Mouse (Mus musculus) limb, embryonic 13.5 days (tissue): Measurements from ENCODE around the gene B3galnt2. TPM values are rescaled to one million over a fixed set of nuclear protein-coding genes. Genes with fewer than 3 reads are reported as not detected.
"Not testable (repeated sequence)": the region's sequence is repeated elsewhere in the genome, so short reads cannot be mapped to it uniquely, and the experiment has no call there.

Source experiments
- ATAC-seq: fragments of 200-750 bp; cut with Nextera tagmentation; 2 replicates; pipeline ENCODE4 v1.8.0; 2017; ENCODE audit warnings: low read depth, moderate number of reproducible peaks, moderate TSS enrichment; ENCODE audit not compliant: low FRiP score
- H3K27ac ChIP-seq: fragments of 300-500 bp; sonication (generic); 2 replicates; pipeline ENCODE4 v1.5.1; 2015; ENCODE audit warnings: inconsistent platforms, mild to moderate bottlenecking, moderate library complexity
- H3K27me3 ChIP-seq: fragments of 300-500 bp; sonication (generic); 2 replicates; pipeline ENCODE4 v1.6.1; 2015; ENCODE audit warnings: mild to moderate bottlenecking, inconsistent platforms
- H3K36me3 ChIP-seq: fragments of 300-500 bp; sonication (generic); 2 replicates; pipeline ENCODE4 v1.6.1; 2015; ENCODE audit warnings: inconsistent platforms, mild to moderate bottlenecking, moderate library complexity
- H3K4me1 ChIP-seq: fragments of 300-500 bp; sonication (generic); 2 replicates; pipeline ENCODE4 v1.6.1; 2015; ENCODE audit warnings: inconsistent platforms
- H3K4me2 ChIP-seq: fragments of 300-500 bp; sonication (generic); replicated peaks from 2 replicates; pipeline ENCODE4 v1.6.1; 2015; ENCODE audit warnings: inconsistent platforms, mild to moderate bottlenecking, moderate library complexity
- H3K4me3 ChIP-seq: fragments of 300-500 bp; sonication (generic); 2 replicates; pipeline ENCODE4 v1.5.1; 2015; ENCODE audit warnings: moderate library complexity, mild to moderate bottlenecking, inconsistent platforms
- H3K9ac ChIP-seq: fragments of 300-500 bp; sonication (generic); 2 replicates; pipeline ENCODE4 v1.6.1; 2015; ENCODE audit warnings: mild to moderate bottlenecking, inconsistent platforms
- H3K9me3 ChIP-seq: fragments of 300-500 bp; sonication (generic); 2 replicates; pipeline ENCODE4 v1.6.1; 2016; ENCODE audit warnings: inconsistent platforms
- WGBS: fragments of 180-500 bp; shearing (Covaris S2); methylation state at CpG from one replicate; pipeline ENCODE4 v1.1.7; 2015; 5-methylcytosine and 5-hydroxymethylcytosine counted together
- polyA plus RNA-seq: library from polyadenylated mRNA; unstranded; fragments of >200 nt; fragmentation: Nextera tagmentation; extraction: Ambion mirVana; gene quantifications from 2 replicates; pipeline ENCODE4 v1.2.1, GENCODE M21; 2015

B3galnt2 gene
- polyA plus RNA-seq, 1 experiment from 2014 or later, result 45.5 TPM

DNA sequence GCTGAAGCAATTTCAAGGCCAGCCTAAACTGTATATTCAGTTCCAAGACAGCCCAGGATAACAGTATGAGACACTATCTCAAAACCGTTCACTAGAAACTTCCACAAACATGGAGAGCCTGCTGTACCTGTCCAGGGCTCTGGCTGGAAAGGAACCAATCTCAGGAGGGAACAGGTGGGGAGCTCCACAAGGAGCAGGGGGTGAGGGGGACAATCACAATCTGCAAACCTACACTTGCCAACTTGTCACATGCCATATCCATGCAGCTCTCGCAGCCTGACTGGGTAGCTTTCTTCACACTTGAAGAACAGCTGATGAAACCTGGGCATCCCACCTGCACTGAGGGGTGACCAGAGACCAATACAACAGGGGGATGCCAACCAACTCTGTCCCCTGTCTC is 59.7 kb downstream of the B3galnt2 start:
- no peaks in the 10 kb centered on the region for H3K9me3 ChIP-seq
- no peaks in the 10 kb centered on the region for H3K4me1 ChIP-seq
- no peak for ATAC-seq
- H3K36me3 ChIP-seq, result peaks cover 70% of the 10 kb centered on the region
- no peaks in the 10 kb centered on the region for H3K27me3 ChIP-seq
- no peak overlapping the region for H3K4me3 ChIP-seq
- no peak overlapping the region for H3K27ac ChIP-seq
- H3K9ac ChIP-seq, result no peak overlapping the region
- 84% methylated on average over 2 of the region's 2 CpGs for WGBS
- H3K4me2 ChIP-seq, result no peak overlapping the region

DNA sequence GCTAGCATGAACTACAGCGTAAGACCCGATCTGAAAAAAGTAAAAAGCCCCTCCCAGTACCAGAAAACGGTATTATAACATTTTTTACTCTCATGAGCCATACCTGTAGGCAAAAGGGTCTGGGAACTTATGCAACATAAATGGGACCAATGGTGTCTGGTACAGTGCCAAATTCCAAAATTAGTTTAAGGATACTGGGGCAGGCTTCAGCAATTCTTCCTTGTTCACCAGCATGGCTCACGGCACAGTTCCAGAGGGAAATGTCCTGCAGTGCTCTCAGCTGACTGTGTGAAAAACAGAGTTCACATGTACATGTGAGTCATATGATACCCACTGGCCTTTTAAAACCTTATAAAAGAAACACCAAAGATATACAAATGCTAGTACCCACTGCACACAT is 60.3 kb downstream of the B3galnt2 start:
- Histone ChIP-seq H3K4me2 (no peak overlapping the region), H3K36me3 (peaks cover 72% of the 10 kb centered on the region), H3K27me3 (no peaks in the 10 kb centered on the region), H3K27ac (no peak overlapping the region), H3K4me1 (no peaks in the 10 kb centered on the region), H3K4me3 (no peak overlapping the region), H3K9me3 (no peaks in the 10 kb centered on the region), H3K9ac (no peak overlapping the region)
- WGBS, result 83% methylated on average over 4 of the region's 4 CpGs
- no peak for ATAC-seq

DNA sequence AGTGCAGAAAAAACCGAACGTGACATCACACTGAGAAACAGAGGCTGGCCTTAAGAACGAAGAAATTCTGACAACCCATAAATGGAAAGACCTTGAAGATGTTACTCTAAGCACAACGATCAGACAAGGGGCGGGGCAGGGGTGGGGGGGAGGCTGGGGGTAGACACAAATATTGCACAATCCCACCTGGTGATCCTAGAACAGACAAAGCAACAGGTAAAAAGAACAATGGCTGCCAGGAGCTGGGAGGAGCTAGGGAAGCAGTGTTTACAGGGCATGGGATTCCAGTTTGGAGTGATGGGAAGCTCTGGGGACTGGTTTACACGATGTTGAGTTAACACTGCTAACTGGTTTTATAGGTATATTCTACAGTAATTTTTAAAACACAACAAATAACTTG is 61.3 kb downstream of the B3galnt2 start:
- peaks cover 69% of the 10 kb centered on the region for H3K36me3 ChIP-seq

GRCm38 (mm10) chr13:14018283-14018682 is 64.0 kb downstream of the B3galnt2 start:
- no peaks in the 10 kb centered on the region for H3K9me3 ChIP-seq
- H3K4me2 ChIP-seq, result no peak overlapping the region
- no peaks in the 10 kb centered on the region for H3K4me1 ChIP-seq
- no peak overlapping the region for H3K27ac ChIP-seq
- no peak overlapping the region for H3K4me3 ChIP-seq
- no peaks in the 10 kb centered on the region for H3K27me3 ChIP-seq
- H3K9ac ChIP-seq, result no peak overlapping the region
- no peak for ATAC-seq
- peaks cover 47% of the 10 kb centered on the region for H3K36me3 ChIP-seq

More for the DNA sequence above, 61.3 kb downstream of the B3galnt2 start:
- Histone ChIP-seq H3K4me1 (no peaks in the 10 kb centered on the region), H3K9me3 (no peaks in the 10 kb centered on the region), H3K4me2 (no peak overlapping the region), H3K9ac (no peak overlapping the region), H3K4me3 (no peak overlapping the region), H3K27me3 (no peaks in the 10 kb centered on the region), H3K27ac (no peak overlapping the region)
- ATAC-seq, result no peak
- 90% methylated on average over 6 of the region's 6 CpGs for WGBS

- Histone ChIP-seq H3K27ac (no peak overlapping the region), H3K9ac (no peak overlapping the region), H3K4me3 (no peak overlapping the region), H3K4me1 (no peaks in the 10 kb centered on the region), H3K9me3 (no peaks in the 10 kb centered on the region), H3K36me3 (peaks cover 43% of the 10 kb centered on the region), H3K4me2 (no peak overlapping the region), H3K27me3 (no peaks in the 10 kb centered on the region)
- no peak for ATAC-seq
- WGBS, result 90% methylated on average over 3 of the region's 3 CpGs
These were observed 64.6 kb downstream of the B3galnt2 start for GRCm38 (mm10) chr13:14018852-14019251.

DNA sequence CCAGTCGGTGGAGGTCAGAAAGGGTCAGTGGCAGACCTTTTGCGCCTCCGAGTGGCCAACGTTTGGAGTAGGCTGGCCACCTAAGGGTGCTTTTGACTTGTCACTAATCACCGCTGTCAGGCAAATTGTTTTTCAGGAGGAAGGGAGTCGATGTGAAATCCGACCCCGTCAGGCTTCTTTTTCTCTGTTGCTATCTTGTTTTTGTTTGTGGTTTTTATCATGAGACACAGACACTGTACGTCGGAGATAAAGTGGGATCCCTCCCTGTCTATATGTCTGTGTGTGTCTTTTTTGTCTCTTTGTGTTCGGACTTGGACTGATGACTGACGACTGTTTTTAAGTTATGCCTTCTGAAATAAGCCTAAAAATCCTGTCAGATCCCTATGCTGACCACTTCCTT is 67.1 kb downstream of the B3galnt2 start:
- 80% methylated on average over 11 of the region's 12 CpGs for WGBS

DNA sequence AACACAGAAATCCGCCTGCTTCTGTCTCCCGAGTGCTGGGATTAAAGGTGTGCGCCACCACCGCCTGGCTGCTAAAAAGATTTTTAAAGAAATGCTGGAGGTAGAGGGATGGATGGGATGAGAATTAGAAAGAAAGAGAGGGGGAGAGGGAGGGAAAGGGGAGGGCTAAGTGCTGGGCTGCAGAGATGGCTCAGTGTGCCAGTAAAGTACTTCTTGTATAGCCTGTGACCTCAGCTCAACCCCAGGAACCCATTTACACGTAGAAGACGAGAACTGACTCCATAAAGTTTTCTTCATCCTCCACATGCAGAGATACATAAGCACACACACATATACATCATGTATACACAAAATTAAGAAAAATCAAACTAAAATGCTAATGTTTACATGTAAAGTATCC is 71.3 kb downstream of the B3galnt2 start:
- ATAC-seq, result no peak
- Histone ChIP-seq H3K4me2 (no peak overlapping the region), H3K9ac (no peak overlapping the region), H3K27ac (no peak overlapping the region), H3K36me3 (peaks cover 37% of the 10 kb centered on the region), H3K9me3 (no peaks in the 10 kb centered on the region), H3K4me3 (no peak overlapping the region), H3K4me1 (no peaks in the 10 kb centered on the region), H3K27me3 (no peaks in the 10 kb centered on the region)
- WGBS, result 90% methylated on average over 6 of the region's 6 CpGs

More for the DNA sequence above, 67.1 kb downstream of the B3galnt2 start:
- not testable (repeated sequence) for H3K4me3 ChIP-seq, H3K27me3 ChIP-seq, ATAC-seq, H3K27ac ChIP-seq, H3K4me1 ChIP-seq, H3K9ac ChIP-seq, H3K9me3 ChIP-seq, H3K4me2 ChIP-seq
- H3K36me3 ChIP-seq, result peaks cover 36% of the 10 kb centered on the region

DNA sequence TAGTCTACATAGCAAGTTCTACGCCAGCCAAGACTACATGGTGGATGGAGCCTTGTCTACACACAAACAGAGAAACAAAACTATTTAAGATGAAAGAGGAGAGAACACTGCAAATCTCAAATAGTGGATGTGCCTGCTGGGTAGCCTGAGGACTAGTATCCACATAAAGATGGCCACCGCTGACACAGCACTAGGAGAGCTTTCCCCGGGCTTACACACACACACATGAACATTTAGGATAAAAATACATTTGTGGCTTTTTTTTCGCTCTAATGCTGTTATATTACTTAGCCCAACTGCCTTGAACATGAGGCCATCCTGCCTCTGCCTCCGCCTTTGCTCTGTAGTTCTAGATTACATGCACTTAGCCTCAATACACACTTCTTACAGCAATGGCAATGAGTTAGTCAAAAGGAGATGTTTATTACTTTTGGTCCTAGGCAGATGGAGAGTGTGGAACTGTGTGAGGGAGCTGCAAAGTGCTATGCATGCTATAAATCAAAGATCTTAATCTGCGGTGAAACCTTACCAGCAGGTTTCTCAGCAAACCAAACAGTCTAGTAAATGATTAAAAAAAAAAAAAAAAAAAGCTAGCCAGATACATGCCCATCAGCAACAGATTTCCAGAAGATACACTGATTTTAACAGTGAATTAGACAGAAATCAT is 72.0 kb downstream of the B3galnt2 start:
- Histone ChIP-seq H3K36me3 (peaks cover 37% of the 10 kb centered on the region), H3K4me2 (no peak overlapping the region), H3K27ac (no peak overlapping the region), H3K4me1 (no peaks in the 10 kb centered on the region), H3K9ac (no peak overlapping the region), H3K4me3 (no peak overlapping the region), H3K9me3 (no peaks in the 10 kb centered on the region), H3K27me3 (no peaks in the 10 kb centered on the region)
- no peak for ATAC-seq
- WGBS, result 96% methylated on average over 6 of the region's 6 CpGs

- no peaks in the 10 kb centered on the region for H3K9me3 ChIP-seq
- peaks cover 9% of the 10 kb centered on the region for H3K36me3 ChIP-seq
- no peak overlapping the region for H3K4me2 ChIP-seq
- H3K9ac ChIP-seq, result no peak overlapping the region
- WGBS, result 92% methylated on average over 5 of the region's 5 CpGs
- no peaks in the 10 kb centered on the region for H3K27me3 ChIP-seq
- no peak overlapping the region for H3K27ac ChIP-seq
- ATAC-seq, result no peak
- no peak overlapping the region for H3K4me3 ChIP-seq
- peaks cover 3% of the 10 kb centered on the region for H3K4me1 ChIP-seq
These were observed 79.2 kb downstream of the B3galnt2 start for GRCm38 (mm10) chr13:14033309-14034072.

- H3K9me3 ChIP-seq, result no peaks in the 10 kb centered on the region
- H3K4me2 ChIP-seq, result no peak overlapping the region
- H3K27ac ChIP-seq, result no peak overlapping the region
- no peak for ATAC-seq
- no peaks in the 10 kb centered on the region for H3K27me3 ChIP-seq
- peaks cover 7% of the 10 kb centered on the region for H3K4me1 ChIP-seq
- no peak overlapping the region for H3K4me3 ChIP-seq
- no peak overlapping the region for H3K9ac ChIP-seq
- H3K36me3 ChIP-seq, result peaks cover 6% of the 10 kb centered on the region
These were observed 79.7 kb downstream of the B3galnt2 start for GRCm38 (mm10) chr13:14034073-14034348.

DNA sequence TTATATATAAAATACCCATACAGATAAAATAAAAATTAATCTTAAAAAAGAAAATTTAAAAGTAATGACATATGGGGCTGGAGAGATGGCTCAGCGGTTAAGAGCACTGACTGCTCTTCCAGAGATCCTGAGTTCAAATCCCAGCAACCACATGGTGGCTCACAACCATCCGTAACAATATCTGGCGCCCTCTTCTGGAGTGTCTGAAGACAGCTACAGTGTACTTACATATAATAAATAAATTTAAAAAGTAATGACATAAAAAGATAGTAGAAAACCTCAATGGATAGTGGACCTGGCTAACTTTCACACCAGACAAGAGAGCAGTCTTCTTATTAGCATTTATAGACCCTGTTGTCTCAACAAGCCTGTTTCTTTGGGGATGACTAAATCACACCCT is 81.1 kb downstream of the B3galnt2 start:
- WGBS, result 95% methylated on average over 3 of the region's 3 CpGs
- H3K9me3 ChIP-seq, H3K4me2 ChIP-seq, H3K27me3 ChIP-seq, H3K27ac ChIP-seq, H3K9ac ChIP-seq, ATAC-seq, H3K36me3 ChIP-seq, H3K4me3 ChIP-seq: not testable (repeated sequence)
- peaks cover 11% of the 10 kb centered on the region for H3K4me1 ChIP-seq

GRCm38 (mm10) chr13:14035875-14036630 is 81.8 kb downstream of the B3galnt2 start:
- H3K9me3 ChIP-seq, result no peaks in the 10 kb centered on the region
- no peaks in the 10 kb centered on the region for H3K27me3 ChIP-seq
- no peak for ATAC-seq
- H3K9ac ChIP-seq, result no peak overlapping the region
- H3K36me3 ChIP-seq, result no peaks in the 10 kb centered on the region
- 87% methylated on average over 11 of the region's 11 CpGs for WGBS
- H3K4me1 ChIP-seq, result peaks cover 14% of the 10 kb centered on the region
- no peak overlapping the region for H3K4me2 ChIP-seq
- no peak overlapping the region for H3K27ac ChIP-seq
- H3K4me3 ChIP-seq, result no peak overlapping the region
